Mouse (Mus musculus): ENCODE results near the gene Hyal2. TPM values are rescaled to one million over a fixed set of nuclear protein-coding genes. Genes with fewer than 3 reads are reported as not detected.

The Hyal2 gene
- polyA plus RNA-seq, 1 experiment: 34.2 TPM

DNA sequence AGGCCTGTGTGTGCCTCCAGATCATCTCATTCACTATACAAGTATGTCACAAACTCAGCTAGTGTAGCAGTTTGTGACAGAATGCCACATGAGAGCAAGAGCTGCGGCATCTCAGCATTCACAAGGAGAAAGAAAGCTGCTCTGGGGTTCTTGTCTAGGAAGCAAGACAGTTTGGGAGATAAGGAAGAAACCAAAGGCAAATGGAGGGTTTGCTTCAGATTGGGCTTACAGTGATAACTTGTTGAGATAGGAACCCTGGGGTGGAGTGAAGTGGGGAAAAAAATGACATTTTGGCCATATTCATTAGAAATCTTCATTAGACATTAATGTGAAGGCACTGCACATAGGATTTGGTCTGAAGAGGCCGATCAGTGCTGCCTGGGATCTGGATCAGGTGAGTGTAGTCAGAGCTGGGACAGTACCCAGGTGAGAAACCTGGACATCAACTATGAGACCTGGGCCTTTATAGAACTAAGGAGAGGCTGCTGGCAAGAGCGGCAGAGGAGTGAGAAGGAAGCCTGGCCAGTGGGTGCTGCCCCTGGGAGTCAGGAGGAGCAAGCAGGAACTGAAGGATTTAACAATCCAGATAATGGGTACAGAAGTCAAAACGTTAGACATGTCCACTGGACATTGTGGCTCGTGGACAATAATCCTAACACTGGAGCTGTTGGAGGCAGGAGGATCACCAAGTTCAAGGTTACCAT lies 14.9 kb upstream of the Hyal2 start:
- Histone ChIP-seq H3K4me2 (ENCODE audit: low read depth) (peak overlapping the region; percentile 85), H3K27me3 (ENCODE audit: control insufficient read depth, insufficient read depth, insufficient read length) (no peaks in the 10 kb centered on the region), H3ac (ENCODE audit: control insufficient read depth, insufficient read length) (no peak overlapping the region), H3K4me3 (peak overlapping the region; percentile 96), H3K79me2 (ENCODE audit: control insufficient read depth, insufficient read depth) (peaks cover 44% of the 10 kb centered on the region), H3K36me3 (ENCODE audit: control insufficient read depth, insufficient read depth) (peaks cover 8% of the 10 kb centered on the region)
- no peak for TF ChIP-seq CEBPB (IDR thresholded peaks at IDR 0.05; ENCODE audit: insufficient read depth, poor library complexity, severe bottlenecking)
- TF ChIP-seq MYOD1 (IDR thresholded peaks at IDR 0.05; ENCODE audit: control insufficient read depth in 1 of 3, insufficient read length in 2 of 3, low read depth in 2 of 3): no peak
- TF ChIP-seq REST (IDR thresholded peaks at IDR 0.05; ENCODE audit: insufficient read depth, insufficient read length): no peak

DNA sequence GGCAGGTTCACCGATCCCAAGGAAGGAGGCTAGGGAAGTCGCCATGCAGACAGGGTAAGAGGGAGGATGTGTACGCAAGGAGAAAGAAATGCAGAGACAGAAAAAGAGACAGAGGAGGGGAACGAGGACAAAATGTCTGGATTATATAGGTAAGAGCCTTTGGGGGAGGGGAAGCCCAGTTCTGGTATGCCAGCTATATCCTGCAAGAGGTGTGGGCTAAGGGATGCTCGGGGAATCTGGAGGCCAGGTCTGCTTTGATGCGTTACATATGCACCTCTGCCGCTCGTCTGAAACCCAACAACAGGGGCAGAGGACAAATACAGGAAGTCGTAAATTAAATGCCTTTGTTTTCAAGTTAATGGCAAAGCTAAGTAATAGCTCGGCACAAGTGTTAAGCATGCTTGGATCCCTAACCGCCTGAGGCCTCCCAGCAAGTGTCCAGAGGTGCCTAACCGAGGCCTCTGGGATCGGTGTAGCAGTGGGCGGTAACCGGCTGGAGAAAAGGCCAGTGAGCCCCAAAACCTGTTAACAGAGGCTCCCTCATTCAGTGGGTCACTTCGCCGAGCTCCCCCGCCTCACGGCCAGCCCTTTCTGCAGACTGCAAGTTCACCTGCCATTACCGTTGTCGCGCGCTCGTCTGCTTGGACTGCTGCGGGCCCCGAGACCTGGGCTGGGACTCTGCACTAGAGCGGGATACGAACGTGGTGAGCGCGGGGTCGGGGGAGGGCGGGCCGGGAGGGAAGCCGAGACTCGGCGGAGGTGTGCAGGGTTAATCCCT lies 14.0 kb upstream of the Hyal2 start:
- Histone ChIP-seq H3ac (ENCODE audit: control insufficient read depth, insufficient read length) (peak overlapping the region; percentile 96), H3K4me3 (peak overlapping the region; percentile 96), H3K36me3 (ENCODE audit: control insufficient read depth, insufficient read depth) (peaks cover 17% of the 10 kb centered on the region), H3K79me2 (ENCODE audit: control insufficient read depth, insufficient read depth) (peaks cover 52% of the 10 kb centered on the region), H3K27me3 (ENCODE audit: control insufficient read depth, insufficient read depth, insufficient read length) (no peaks in the 10 kb centered on the region), H3K4me2 (ENCODE audit: low read depth) (peak overlapping the region; percentile 85)
- TF ChIP-seq REST (IDR thresholded peaks at IDR 0.05; ENCODE audit: insufficient read depth, insufficient read length) (no peak), POLR2AphosphoS2 (IDR thresholded peaks at IDR 0.05; ENCODE audit: insufficient read length, low read depth) (no peak), MYOG (IDR thresholded peaks at IDR 0.05; ENCODE audit: control insufficient read depth in 1 of 3, insufficient read depth in 1 of 3, insufficient read length in 2 of 3, low read depth in 2 of 3) (no peak), TCF12 (IDR thresholded peaks at IDR 0.05; ENCODE audit: insufficient read depth, poor library complexity, severe bottlenecking) (no peak), MYOD1 (IDR thresholded peaks at IDR 0.05; ENCODE audit: control insufficient read depth in 1 of 3, insufficient read length in 2 of 3, low read depth in 2 of 3) (no peak), SRF (IDR thresholded peaks at IDR 0.05; ENCODE audit: control insufficient read depth, insufficient read length, low read depth) (no peak), POLR2A (IDR thresholded peaks at IDR 0.05; ENCODE audit: insufficient read length, low read depth) (no peak), TCF3 (IDR thresholded peaks at IDR 0.05; ENCODE audit: insufficient read length, low read depth) (no peak), E2F4 (IDR thresholded peaks at IDR 0.05; ENCODE audit: insufficient read depth) (no peak), CEBPB (IDR thresholded peaks at IDR 0.05; ENCODE audit: insufficient read depth, poor library complexity, severe bottlenecking) (no peak), USF1 (IDR thresholded peaks at IDR 0.05; ENCODE audit: low read depth) (no peak), MAX (IDR thresholded peaks at IDR 0.05; ENCODE audit: low read depth) (no peak)

DNA sequence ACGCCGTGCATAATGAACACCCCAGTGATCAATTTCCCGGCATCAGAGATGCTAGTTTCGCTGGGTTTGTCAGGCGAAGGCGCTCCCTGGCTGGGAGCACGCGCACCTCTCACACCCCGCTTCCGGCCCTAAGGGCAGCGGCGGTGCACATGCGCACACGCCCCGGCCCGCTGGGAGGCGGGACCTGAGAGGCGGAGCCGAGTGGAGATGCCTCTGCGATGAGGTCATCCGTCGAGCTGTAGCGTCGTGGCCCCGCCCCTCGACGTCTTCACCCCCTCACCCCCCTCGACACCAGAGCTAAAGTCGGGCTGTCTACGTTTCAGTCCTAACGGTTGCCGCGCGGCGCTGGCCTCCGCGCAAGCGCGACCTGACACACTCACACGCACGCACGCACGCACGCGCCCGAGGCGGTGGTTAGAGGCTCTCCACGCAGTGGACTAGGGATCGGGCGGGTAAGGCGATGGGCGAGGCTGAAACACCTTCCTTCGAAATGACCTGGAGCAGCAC lies 13.4 kb upstream of the Hyal2 start:
- H3K36me3 ChIP-seq (ENCODE audit: control insufficient read depth, insufficient read depth): peaks cover 24% of the 10 kb centered on the region
- H3K4me3 ChIP-seq: peak overlapping the region; percentile 96
- peak overlapping the region; percentile 96 for H3ac ChIP-seq (ENCODE audit: control insufficient read depth, insufficient read length)
- TF ChIP-seq CEBPB (IDR thresholded peaks at IDR 0.05; ENCODE audit: insufficient read depth, poor library complexity, severe bottlenecking) (no peak), E2F4 (IDR thresholded peaks at IDR 0.05; ENCODE audit: insufficient read depth) (no peak), MYOD1 (IDR thresholded peaks at IDR 0.05; ENCODE audit: control insufficient read depth in 1 of 3, insufficient read length in 2 of 3, low read depth in 2 of 3) (peak in 1 of 3 experiments; percentile 2), USF1 (IDR thresholded peaks at IDR 0.05; ENCODE audit: low read depth) (no peak), MYOG (IDR thresholded peaks at IDR 0.05; ENCODE audit: control insufficient read depth in 1 of 3, insufficient read depth in 1 of 3, insufficient read length in 2 of 3, low read depth in 2 of 3) (peak in 1 of 3 experiments; percentile 1), POLR2A (IDR thresholded peaks at IDR 0.05; ENCODE audit: insufficient read length, low read depth) (peak; percentile 86), POLR2AphosphoS2 (IDR thresholded peaks at IDR 0.05; ENCODE audit: insufficient read length, low read depth) (peak; percentile 93)
- peaks cover 52% of the 10 kb centered on the region for H3K79me2 ChIP-seq (ENCODE audit: control insufficient read depth, insufficient read depth)
- no peaks in the 10 kb centered on the region for H3K27me3 ChIP-seq (ENCODE audit: control insufficient read depth, insufficient read depth, insufficient read length)
- peak overlapping the region; percentile 85 for H3K4me2 ChIP-seq (ENCODE audit: low read depth)

DNA sequence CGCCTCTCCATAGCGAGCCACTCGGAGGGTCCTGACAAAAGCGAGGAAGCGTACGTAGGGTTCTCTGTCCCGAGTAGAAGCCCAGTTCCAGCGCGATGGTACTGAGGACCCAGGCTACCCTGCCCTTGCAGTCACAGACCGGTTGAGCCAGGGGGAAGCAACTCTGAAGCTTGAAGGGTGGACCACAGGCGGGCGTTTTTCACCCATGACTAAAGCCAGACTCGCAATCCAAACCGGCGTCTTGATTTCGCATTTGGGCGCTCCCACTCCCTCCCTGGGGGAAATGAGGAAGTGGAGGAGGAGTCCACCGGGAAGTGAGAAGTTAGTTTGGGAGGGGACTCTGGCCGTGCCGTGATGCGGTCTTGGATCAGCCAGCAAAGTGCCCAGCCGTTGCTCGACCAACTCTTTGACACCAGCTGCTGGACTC lies 12.7 kb upstream of the Hyal2 start:
- Histone ChIP-seq H3ac (ENCODE audit: control insufficient read depth, insufficient read length) (peak overlapping the region; percentile 96), H3K79me2 (ENCODE audit: control insufficient read depth, insufficient read depth) (peaks cover 52% of the 10 kb centered on the region), H3K36me3 (ENCODE audit: control insufficient read depth, insufficient read depth) (peaks cover 30% of the 10 kb centered on the region), H3K4me3 (peak overlapping the region; percentile 96), H3K27me3 (ENCODE audit: control insufficient read depth, insufficient read depth, insufficient read length) (no peaks in the 10 kb centered on the region), H3K4me2 (ENCODE audit: low read depth) (peak overlapping the region; percentile 48)
- TF ChIP-seq USF1 (IDR thresholded peaks at IDR 0.05; ENCODE audit: low read depth) (no peak), POLR2AphosphoS2 (IDR thresholded peaks at IDR 0.05; ENCODE audit: insufficient read length, low read depth) (peak; percentile 71), POLR2A (IDR thresholded peaks at IDR 0.05; ENCODE audit: insufficient read length, low read depth) (peak; percentile 33)

DNA sequence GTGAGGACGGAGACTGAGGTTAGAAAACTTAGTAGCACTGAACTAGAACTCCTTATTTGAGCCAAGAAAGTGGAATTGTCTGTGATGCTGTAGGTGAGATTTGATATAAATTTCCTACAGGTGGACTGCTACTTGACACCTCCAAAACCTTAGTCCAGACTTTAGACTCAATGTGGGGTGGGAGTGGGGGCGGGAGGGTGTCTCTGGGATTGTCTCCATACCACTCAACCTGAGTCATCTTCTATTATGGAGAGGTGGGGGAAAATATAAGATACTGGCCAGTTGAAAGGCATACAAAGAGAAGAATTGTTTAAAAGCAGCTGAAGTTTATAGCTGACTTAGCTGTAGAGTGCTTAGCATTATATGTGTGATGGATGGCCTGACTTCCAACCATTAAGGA lies 12.0 kb upstream of the Hyal2 start:
- H3K36me3 ChIP-seq (ENCODE audit: control insufficient read depth, insufficient read depth): peaks cover 37% of the 10 kb centered on the region
- H3K79me2 ChIP-seq (ENCODE audit: control insufficient read depth, insufficient read depth): peaks cover 52% of the 10 kb centered on the region
- TF ChIP-seq MYOG (IDR thresholded peaks at IDR 0.05; ENCODE audit: control insufficient read depth in 1 of 3, insufficient read depth in 1 of 3, insufficient read length in 2 of 3, low read depth in 2 of 3) (no peak), POLR2A (IDR thresholded peaks at IDR 0.05; ENCODE audit: insufficient read length, low read depth) (no peak), MYOD1 (IDR thresholded peaks at IDR 0.05; ENCODE audit: control insufficient read depth in 1 of 3, insufficient read length in 2 of 3, low read depth in 2 of 3) (no peak), SRF (IDR thresholded peaks at IDR 0.05; ENCODE audit: control insufficient read depth, insufficient read length, low read depth) (no peak), TCF12 (IDR thresholded peaks at IDR 0.05; ENCODE audit: insufficient read depth, poor library complexity, severe bottlenecking) (no peak), CEBPB (IDR thresholded peaks at IDR 0.05; ENCODE audit: insufficient read depth, poor library complexity, severe bottlenecking) (no peak), POLR2AphosphoS2 (IDR thresholded peaks at IDR 0.05; ENCODE audit: insufficient read length, low read depth) (no peak), TCF3 (IDR thresholded peaks at IDR 0.05; ENCODE audit: insufficient read length, low read depth) (no peak), USF1 (IDR thresholded peaks at IDR 0.05; ENCODE audit: low read depth) (no peak), MAX (IDR thresholded peaks at IDR 0.05; ENCODE audit: low read depth) (no peak), REST (IDR thresholded peaks at IDR 0.05; ENCODE audit: insufficient read depth, insufficient read length) (no peak)
- H3K27me3 ChIP-seq (ENCODE audit: control insufficient read depth, insufficient read depth, insufficient read length): no peaks in the 10 kb centered on the region
- H3ac ChIP-seq (ENCODE audit: control insufficient read depth, insufficient read length): peak overlapping the region; percentile 96
- H3K4me3 ChIP-seq: peak overlapping the region; percentile 96
- peak overlapping the region; percentile 48 for H3K4me2 ChIP-seq (ENCODE audit: low read depth)

Measured in myocyte (in vitro differentiated cells).